Mouse (Mus musculus): ENCODE data around the gene Actn3. TPM values are rescaled to one million over a fixed set of nuclear protein-coding genes. Genes with fewer than 3 reads are reported as not detected.
A peak's percentile ranks its signal among the peaks of the same experiment; 100 is the strongest.
"Not testable (repeated sequence)": the region's sequence is repeated elsewhere in the genome, so short reads cannot be mapped to it uniquely, and the experiment has no call there.

Actn3 gene
- polyA plus RNA-seq, 1 experiment from 2014 or later: 2.5 TPM

DNA sequence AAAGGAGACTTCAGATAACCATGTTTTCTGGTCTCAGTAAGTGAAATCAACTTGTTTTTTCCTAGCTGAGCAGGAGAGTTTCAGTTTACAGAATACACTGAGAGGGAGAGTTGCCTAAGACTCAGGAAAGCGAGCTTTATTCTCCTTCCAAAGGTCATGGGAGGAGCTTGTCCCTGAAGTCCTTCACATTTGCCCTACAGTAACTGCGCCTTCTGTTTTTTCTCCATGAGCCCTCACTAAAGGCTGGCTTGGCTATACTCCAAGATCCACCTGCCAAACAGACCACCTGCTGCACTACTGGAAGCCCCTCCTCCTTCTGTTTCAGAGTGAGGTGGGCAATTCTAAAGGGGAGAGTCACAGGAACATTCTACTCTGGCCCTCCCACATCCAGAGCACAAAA lies 41.6 kb downstream of the Actn3 start:
- Histone ChIP-seq H3K4me3 (replicated peaks) (no peak overlapping the region), H3K27ac (no peak overlapping the region), H3K9ac (no peak overlapping the region), H3K4me1 (peaks cover 16% of the 10 kb centered on the region), H3K27me3 (replicated peaks) (peaks cover 14% of the 10 kb centered on the region), H3K36me3 (0 out of 2 replicates have a peak, but pooled peaks cover 5% of the 10 kb centered on the region), H3K9me3 (no peaks in the 10 kb centered on the region), H3K4me2 (no peak overlapping the region)
- ATAC-seq (ENCODE audit: insufficient read depth, low FRiP score, low read depth): no peak
- 62% methylated on average over 2 of the region's 2 CpGs for whole genome bisulfite sequencing

- no peaks in the 10 kb centered on the region for H3K9me3 ChIP-seq
- no peak overlapping the region for H3K9ac ChIP-seq
- WGBS: 86% methylated on average over 8 of the region's 8 CpGs
- H3K4me1 ChIP-seq: peaks cover 9% of the 10 kb centered on the region
- no peak for ATAC-seq (ENCODE audit: insufficient read depth, low FRiP score, low read depth)
- H3K27ac ChIP-seq: no peak overlapping the region
- H3K27me3 ChIP-seq (replicated peaks): no peaks in the 10 kb centered on the region
- 0 out of 2 replicates have a peak, but pooled peaks cover 9% of the 10 kb centered on the region for H3K36me3 ChIP-seq
- no peak overlapping the region for H3K4me3 ChIP-seq (replicated peaks)
- H3K4me2 ChIP-seq: no peak overlapping the region
Measured at GRCm38 (mm10) chr19:4833977-4834376, 43.7 kb downstream of the Actn3 start.

DNA sequence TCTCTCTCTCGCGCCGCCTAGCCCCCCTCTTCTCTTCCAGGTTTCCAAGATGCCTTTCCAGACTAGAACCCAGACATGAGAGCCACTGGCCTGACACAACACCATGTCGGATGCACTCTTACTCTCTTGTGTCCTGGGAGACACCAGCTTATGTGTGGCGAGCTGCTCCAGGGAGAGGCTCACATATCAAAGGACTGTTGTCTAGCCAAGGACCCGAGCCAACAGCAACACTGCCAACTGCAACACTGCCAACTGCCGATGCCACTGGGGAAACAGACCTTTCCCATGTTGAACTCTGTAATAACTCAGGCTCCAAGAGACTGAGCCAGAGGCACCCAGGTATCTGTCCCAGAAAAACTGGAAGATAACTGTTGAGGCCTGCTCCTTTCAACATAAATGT lies 48.6 kb downstream of the Actn3 start:
- Histone ChIP-seq H3K9ac (no peak overlapping the region), H3K9me3 (no peaks in the 10 kb centered on the region), H3K4me3 (replicated peaks) (no peak overlapping the region), H3K4me1 (no peaks in the 10 kb centered on the region), H3K27ac (no peak overlapping the region), H3K4me2 (no peak overlapping the region), H3K36me3 (peaks cover 18% of the 10 kb centered on the region; the same call in 1 of the 2 replicates), H3K27me3 (replicated peaks) (no peaks in the 10 kb centered on the region)
- 55% methylated on average over 7 of the region's 7 CpGs for WGBS
- no peak for ATAC-seq (ENCODE audit: insufficient read depth, low FRiP score, low read depth)

DNA sequence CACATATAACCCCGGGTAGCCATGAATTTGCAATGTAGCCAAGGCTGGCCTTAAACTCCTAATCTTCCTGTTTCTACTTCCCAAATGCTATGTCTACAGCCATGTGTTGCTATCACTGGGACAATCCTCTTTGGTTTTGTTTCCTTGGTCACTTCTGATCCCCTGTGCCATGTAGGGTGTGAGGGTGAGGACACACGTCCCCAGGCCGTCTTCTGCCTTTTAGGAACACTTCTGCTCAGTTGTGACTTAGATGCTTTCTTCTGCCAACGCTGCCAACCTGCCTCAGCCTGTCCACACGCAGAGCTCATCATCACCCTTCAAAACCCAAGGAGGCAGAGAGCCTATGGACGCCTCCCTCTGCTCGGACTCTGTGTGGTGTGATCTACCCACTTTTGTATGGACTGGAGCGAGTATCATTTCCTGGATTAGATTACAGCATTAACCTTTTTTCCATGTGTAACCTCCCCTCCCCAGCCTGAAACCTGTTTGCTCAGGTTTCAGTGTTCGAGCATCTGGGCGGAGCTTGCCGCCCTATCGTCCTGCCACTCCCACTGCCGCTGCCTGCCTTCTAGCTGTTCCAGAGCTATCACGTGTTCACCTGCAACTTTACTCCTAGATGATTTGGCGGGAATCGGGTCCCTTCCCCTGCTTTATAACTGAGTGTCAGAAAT lies 49.1 kb downstream of the Actn3 start:
- peak; percentile 75 for ATAC-seq (ENCODE audit: insufficient read depth, low FRiP score, low read depth)
- H3K9ac ChIP-seq: no peak overlapping the region
- no peak overlapping the region for H3K4me3 ChIP-seq (replicated peaks)

DNA sequence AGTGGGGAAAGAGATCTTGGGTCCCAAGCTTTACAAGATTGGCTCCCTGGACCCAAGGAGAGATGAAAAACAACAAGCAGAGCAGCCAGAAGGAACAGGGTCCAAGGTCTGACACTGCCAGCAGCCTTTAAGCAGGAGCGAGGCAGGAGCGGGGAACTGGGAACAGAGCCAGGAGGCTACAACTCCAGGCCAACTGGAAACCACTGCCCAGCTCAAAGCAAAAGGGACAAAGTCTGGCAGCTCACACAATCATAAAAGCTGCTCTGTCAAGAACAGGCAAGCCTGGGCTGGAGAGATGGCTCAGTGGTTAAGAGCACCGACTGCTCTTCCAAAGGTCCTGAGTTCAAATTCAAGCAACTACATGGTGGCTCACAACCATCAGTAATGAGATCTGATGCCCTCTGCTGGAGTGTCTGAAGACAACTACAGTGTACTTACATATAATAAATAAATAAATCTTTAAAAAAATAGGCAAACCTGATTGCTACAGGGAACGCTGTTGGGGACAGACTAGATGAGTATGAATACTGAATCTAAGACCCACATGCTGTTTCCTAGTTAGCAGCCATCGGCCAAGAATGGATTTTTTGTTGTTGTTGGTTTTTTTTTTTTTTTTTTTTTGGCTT lies 56.9 kb downstream of the Actn3 start:
- Histone ChIP-seq H3K4me3 (replicated peaks) (no peak overlapping the region), H3K27ac (no peak overlapping the region; the same call in 1 of the 2 replicates), H3K27me3 (replicated peaks) (no peaks in the 10 kb centered on the region), H3K4me1 (no peaks in the 10 kb centered on the region), H3K4me2 (no peak overlapping the region), H3K36me3 (peaks cover 4% of the 10 kb centered on the region; the same call in 1 of the 2 replicates), H3K9ac (no peak overlapping the region), H3K9me3 (no peaks in the 10 kb centered on the region)
- 58% methylated on average over 5 of the region's 5 CpGs for WGBS
- ATAC-seq (ENCODE audit: insufficient read depth, low FRiP score, low read depth): peak; percentile 60; the same call in 1 of the 2 replicates

More for the DNA sequence above, 49.1 kb downstream of the Actn3 start:
- Histone ChIP-seq H3K27ac (peak overlapping the region; percentile 35; the same call in 1 of the 2 replicates), H3K36me3 (peaks cover 17% of the 10 kb centered on the region; the same call in 1 of the 2 replicates), H3K4me2 (no peak overlapping the region), H3K9me3 (no peaks in the 10 kb centered on the region), H3K4me1 (no peaks in the 10 kb centered on the region), H3K27me3 (replicated peaks) (no peaks in the 10 kb centered on the region)
- 51% methylated on average over 16 of the region's 16 CpGs for WGBS

DNA sequence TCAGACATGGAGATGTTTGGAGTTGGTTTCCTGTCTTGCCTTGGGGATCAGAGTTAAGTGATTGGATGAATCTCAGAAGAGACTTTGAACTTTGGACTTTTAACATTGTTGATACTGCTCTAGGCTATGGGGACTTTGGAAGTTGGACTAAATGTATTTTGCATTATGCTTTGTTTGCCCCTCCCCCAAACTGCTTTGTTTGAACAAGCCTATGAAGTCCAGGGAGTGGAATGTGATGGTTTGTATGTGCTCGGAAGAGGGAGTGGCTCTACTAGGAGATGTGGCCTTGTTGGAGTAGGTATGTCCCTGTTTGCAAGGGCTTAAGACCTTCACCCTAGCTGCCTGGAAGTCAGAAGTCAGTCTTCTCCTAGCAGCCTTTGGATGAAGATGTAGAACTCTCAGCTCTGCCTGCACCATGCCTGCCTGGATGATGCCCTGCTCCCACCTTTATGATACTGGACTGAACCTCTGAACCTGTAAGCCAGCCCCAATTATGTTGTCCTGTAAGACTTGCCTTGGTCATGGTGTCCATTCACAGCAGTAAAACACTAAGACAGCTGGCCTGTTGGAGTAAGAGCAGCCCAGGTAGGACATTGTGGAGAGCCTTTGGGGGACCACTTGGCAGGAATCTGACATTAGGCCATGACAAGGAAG lies 60.4 kb downstream of the Actn3 start:
- Histone ChIP-seq H3K4me1 (no peaks in the 10 kb centered on the region), H3K4me2 (no peak overlapping the region), H3K4me3 (replicated peaks) (no peak overlapping the region), H3K9me3 (no peaks in the 10 kb centered on the region), H3K9ac (no peak overlapping the region), H3K27ac (peak overlapping the region; percentile 31), H3K27me3 (replicated peaks) (no peaks in the 10 kb centered on the region), H3K36me3 (no peaks in the 10 kb centered on the region)
- peak; percentile 79 for ATAC-seq (ENCODE audit: insufficient read depth, low FRiP score, low read depth)
- 48% methylated on average over 1 of the region's 1 CpGs for WGBS

DNA sequence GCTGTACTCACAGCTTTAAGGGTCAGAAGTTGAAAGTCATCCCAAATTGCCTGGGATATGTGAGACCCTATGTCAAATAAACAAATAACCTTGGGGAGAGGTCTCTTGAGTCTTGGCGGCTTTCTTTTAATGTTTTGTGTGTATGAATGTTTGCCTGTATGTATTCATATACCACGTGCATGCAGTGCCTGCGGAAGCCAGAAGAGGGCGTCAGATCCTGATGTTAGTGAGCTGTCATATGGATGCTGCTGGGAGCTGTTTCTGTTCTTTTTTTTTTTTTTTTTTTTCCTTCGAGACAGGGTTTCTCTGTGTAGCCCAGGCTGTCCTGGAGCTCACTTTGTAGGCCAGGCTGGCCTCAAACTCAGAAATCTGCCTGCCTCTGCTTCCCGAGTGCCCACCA lies 64.7 kb downstream of the Actn3 start:
- H3K27ac ChIP-seq: no peak overlapping the region
- H3K36me3 ChIP-seq: no peaks in the 10 kb centered on the region
- H3K9me3 ChIP-seq: no peaks in the 10 kb centered on the region
- peaks cover 11% of the 10 kb centered on the region for H3K4me1 ChIP-seq
- H3K9ac ChIP-seq: no peak overlapping the region
- H3K4me2 ChIP-seq: no peak overlapping the region
- no peaks in the 10 kb centered on the region for H3K27me3 ChIP-seq (replicated peaks)
- 77% methylated on average over 6 of the region's 6 CpGs for WGBS
- no peak for ATAC-seq (ENCODE audit: insufficient read depth, low FRiP score, low read depth)
- no peak overlapping the region for H3K4me3 ChIP-seq (replicated peaks)

DNA sequence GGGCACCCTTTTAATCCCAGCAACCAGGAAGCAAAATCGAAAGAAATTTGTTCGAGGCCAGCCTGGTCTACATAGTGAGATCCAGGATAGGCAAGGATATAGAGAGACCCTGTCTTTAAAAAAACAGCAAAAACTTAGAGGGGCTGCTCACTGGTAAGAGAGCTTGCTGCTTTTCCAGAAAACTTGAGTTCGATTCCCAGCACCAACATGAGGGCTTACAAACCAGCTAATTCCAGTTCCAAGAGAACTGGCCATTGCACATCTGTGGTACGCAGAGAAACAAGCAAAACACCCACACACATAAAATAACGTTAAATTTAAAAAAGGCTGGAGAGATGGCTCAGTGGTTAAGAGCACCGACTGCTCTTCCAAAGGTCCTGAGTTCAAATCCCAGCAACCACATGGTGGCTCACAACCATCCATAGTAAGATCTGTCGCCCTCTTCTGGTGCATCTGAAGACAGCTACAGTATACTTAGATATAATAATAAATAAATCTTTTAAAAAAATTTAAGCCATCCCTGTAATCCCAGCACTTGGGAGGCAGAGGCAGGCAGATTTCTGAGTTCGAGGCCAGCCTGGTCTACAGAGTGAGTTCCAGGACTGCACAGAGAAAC lies 65.3 kb downstream of the Actn3 start:
- H3K9me3 ChIP-seq; H3K36me3 ChIP-seq; ATAC-seq (ENCODE audit: insufficient read depth, low FRiP score, low read depth); H3K27me3 ChIP-seq (replicated peaks): not testable (repeated sequence)
- H3K4me2 ChIP-seq: peak overlapping the region; percentile 49
- H3K9ac ChIP-seq: peak overlapping the region; percentile 69; the same call in 1 of the 2 replicates
- peaks cover 13% of the 10 kb centered on the region for H3K4me1 ChIP-seq
- H3K27ac ChIP-seq: peak overlapping the region; percentile 94; the same call in 1 of the 2 replicates
- 70% methylated on average over 8 of the region's 8 CpGs for WGBS
- peak overlapping the region; percentile 77 for H3K4me3 ChIP-seq (replicated peaks)

DNA sequence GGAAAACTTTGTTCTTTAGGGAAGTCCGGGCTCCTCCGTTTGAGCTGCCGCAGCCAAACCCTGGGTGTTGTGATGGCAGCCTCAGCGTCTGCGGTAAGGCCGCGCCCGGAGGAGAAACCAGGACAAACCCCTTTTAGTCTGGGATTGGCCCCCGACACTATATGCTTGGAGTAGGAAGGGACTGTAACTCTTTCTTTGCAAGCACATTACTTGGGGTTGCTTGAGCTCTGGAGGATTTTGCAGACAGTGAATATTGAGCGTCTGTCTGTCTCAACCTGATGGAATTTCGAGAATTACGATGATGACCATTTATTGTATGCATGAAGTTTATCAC lies 65.8 kb downstream of the Actn3 start:
- H3K4me3 ChIP-seq (replicated peaks): peak overlapping the region; percentile 77
- peak; percentile 38; the same call in 1 of the 2 replicates for ATAC-seq (ENCODE audit: insufficient read depth, low FRiP score, low read depth)
- 2% methylated on average over 12 of the region's 12 CpGs for WGBS

More for the DNA sequence above, 65.8 kb downstream of the Actn3 start:
- peak overlapping the region; percentile 69 for H3K9ac ChIP-seq
- peaks cover 13% of the 10 kb centered on the region for H3K4me1 ChIP-seq
- peak overlapping the region; percentile 94 for H3K27ac ChIP-seq
- H3K36me3 ChIP-seq: no peaks in the 10 kb centered on the region
- H3K9me3 ChIP-seq: no peaks in the 10 kb centered on the region
- peak overlapping the region; percentile 49 for H3K4me2 ChIP-seq
- no peaks in the 10 kb centered on the region for H3K27me3 ChIP-seq (replicated peaks)
